Mouse (Mus musculus): ENCODE data around the gene Pabpc4.

DNA sequence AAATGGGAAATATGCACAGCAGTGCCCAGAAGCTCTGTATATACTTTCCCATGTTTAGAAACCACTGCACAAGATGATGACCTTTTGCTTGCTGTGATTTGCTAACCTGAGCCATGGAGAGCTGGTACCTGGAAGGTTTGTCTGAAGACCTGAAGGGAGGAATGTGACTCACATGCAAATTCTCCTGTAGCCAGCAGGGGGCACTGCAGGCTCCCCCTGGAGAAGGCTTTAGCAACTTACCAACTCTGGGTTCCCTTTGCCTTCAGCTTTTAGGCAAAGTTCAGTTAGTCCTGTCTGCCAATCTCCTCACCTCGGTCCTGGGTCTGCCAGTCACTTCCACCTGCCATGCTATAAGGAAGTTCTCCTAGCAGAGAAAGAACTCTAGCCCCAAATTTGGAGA, 45.4 kb upstream of the Pabpc4 start:
- TF ChIP-seq FLI1 (IDR thresholded peaks at IDR 0.05; ENCODE audit: low read length) = no peak
- TF ChIP-seq GATA1 (IDR thresholded peaks at IDR 0.05; ENCODE audit: borderline replicate concordance, low read length) = no peak

Data from megakaryocyte, embryonic 14.5 days (primary cell).